Mouse (Mus musculus) CH12.LX (cell line): Measurements from ENCODE around the gene Fes. TPM values are rescaled to one million over a fixed set of nuclear protein-coding genes. Genes with fewer than 3 reads are reported as not detected.

Experiments
- DNase-seq: peaks from one replicate; pipeline ENCODE4 v3.0.0-alpha.2; 2013; ENCODE audit errors: extremely low read depth
- H3K27ac ChIP-seq: 2 replicates; pipeline ENCODE4 v1.5.1; 2012; ENCODE audit warnings: low read depth, mild to moderate bottlenecking, control low read depth, moderate library complexity; ENCODE audit not compliant: insufficient read depth
- H3K27me3 ChIP-seq: replicated peaks from 2 replicates; pipeline ENCODE3; 2012; ENCODE audit warnings: inconsistent platforms
- H3K36me3 ChIP-seq, 2 experiments: replicated peaks in 1 of 2; 2 replicates each; pipeline versions ENCODE3 to v1.6.1; 2012; ENCODE audit warnings: inconsistent platforms in 1 of 2, low read length in 1 of 2, mild to moderate bottlenecking in 1 of 2, mixed read lengths in 1 of 2, moderate library complexity in 1 of 2; ENCODE audit not compliant: control insufficient read depth in 1 of 2, insufficient read depth in 1 of 2
- H3K4me1 ChIP-seq, 2 experiments: 2 replicates each; pipeline ENCODE4 v1.6.1; 2012; ENCODE audit warnings: inconsistent platforms in 1 of 2, moderate library complexity in 1 of 2; ENCODE audit not compliant: insufficient read depth in 2 of 2, control insufficient read depth in 1 of 2
- H3K4me2 ChIP-seq: 2 replicates; pipeline ENCODE4 v1.6.1; 2012; ENCODE audit warnings: low read depth, mild to moderate bottlenecking, control low read depth; ENCODE audit not compliant: poor library complexity, insufficient read depth, severe bottlenecking
- H3K4me3 ChIP-seq, 3 experiments: fragments of 150-350 bp in 1 of 3; sonication (generic) in 1 of 3; replicated peaks in 1 of 3; 2 replicates each; pipeline versions ENCODE3 to v1.5.1; 2011 to 2012; ENCODE audit warnings: low read depth in 2 of 3, low read length in 2 of 3, mild to moderate bottlenecking in 2 of 3, moderate library complexity in 2 of 3, control low read depth in 1 of 3, improper control_type of control experiment in 1 of 3, inconsistent platforms in 1 of 3, mixed read lengths in 1 of 3; ENCODE audit not compliant: poor library complexity in 1 of 3
- H3K79me2 ChIP-seq: replicated peaks from 2 replicates; pipeline ENCODE4 v1.6.1; 2012; ENCODE audit warnings: mild to moderate bottlenecking, moderate library complexity; ENCODE audit not compliant: control insufficient read depth, poor library complexity, insufficient read depth, severe bottlenecking; ENCODE audit errors: extremely low read depth
- H3K9ac ChIP-seq: 2 replicates; pipeline ENCODE4 v1.6.1; 2012; ENCODE audit warnings: low read depth, mild to moderate bottlenecking, control low read depth, moderate library complexity; ENCODE audit not compliant: insufficient read depth
- H3K9me3 ChIP-seq: replicated peaks from 2 replicates; pipeline ENCODE3; 2012; ENCODE audit warnings: low read length, inconsistent platforms, mixed read lengths
- BHLHE40 ChIP-seq: IDR thresholded peaks from 2 replicates; pipeline ENCODE4 v1.6.1; 2011; ENCODE audit warnings: mild to moderate bottlenecking, low read depth, low read length, improper control_type of control experiment
- CHD1 ChIP-seq: IDR thresholded peaks from 2 replicates; pipeline ENCODE4 v1.6.1; 2012; ENCODE audit warnings: low read depth, low read length, improper control_type of control experiment, inconsistent platforms
- E2F4 ChIP-seq: IDR thresholded peaks from 2 replicates; pipeline ENCODE4 v1.6.1; 2011; ENCODE audit warnings: low read depth, low read length, improper control_type of control experiment; ENCODE audit not compliant: insufficient replicate concordance
- EP300 ChIP-seq: IDR thresholded peaks from 2 replicates; pipeline ENCODE4 v1.6.1; 2011; ENCODE audit warnings: low read length, improper control_type of control experiment
- KAT2A ChIP-seq: IDR thresholded peaks from 2 replicates; pipeline ENCODE4 v1.6.1; 2012; ENCODE audit warnings: low read length, improper control_type of control experiment, inconsistent platforms; ENCODE audit not compliant: insufficient replicate concordance
- MAFK ChIP-seq: IDR thresholded peaks from 2 replicates; pipeline ENCODE4 v1.6.1; 2011; ENCODE audit warnings: low read length, improper control_type of control experiment; ENCODE audit not compliant: insufficient replicate concordance
- MAX ChIP-seq: IDR thresholded peaks from 2 replicates; pipeline ENCODE4 v1.6.1; 2011; ENCODE audit warnings: low read length, improper control_type of control experiment
- MEF2A ChIP-seq: IDR thresholded peaks from 2 replicates; pipeline ENCODE4 v1.6.1; 2014; ENCODE audit warnings: low read depth, mild to moderate bottlenecking, inconsistent platforms, low read length, improper control_type of control experiment, borderline replicate concordance
- MXI1 ChIP-seq: IDR thresholded peaks from 2 replicates; pipeline ENCODE4 v1.6.1; 2011; ENCODE audit warnings: mild to moderate bottlenecking, low read depth, low read length, improper control_type of control experiment
- MYC ChIP-seq: IDR thresholded peaks from 2 replicates; pipeline ENCODE4 v1.6.1; 2011; ENCODE audit warnings: low read depth, mild to moderate bottlenecking, improper control_type of control experiment, low read length
- NELFE ChIP-seq: IDR thresholded peaks from 2 replicates; pipeline ENCODE4 v1.6.1; 2011; ENCODE audit warnings: low read depth, low read length, improper control_type of control experiment
- NRF1 ChIP-seq: IDR thresholded peaks from 2 replicates; pipeline ENCODE4 v1.6.1; 2014; ENCODE audit warnings: low read depth, mild to moderate bottlenecking, inconsistent platforms, low read length, improper control_type of control experiment, moderate library complexity
- POLR2A ChIP-seq: IDR thresholded peaks from 2 replicates; pipeline ENCODE4 v1.6.1; 2011; ENCODE audit warnings: low read depth, mild to moderate bottlenecking, improper control_type of control experiment, low read length
- POLR2AphosphoS2 ChIP-seq: IDR thresholded peaks from 2 replicates; pipeline ENCODE4 v1.6.1; 2011; ENCODE audit warnings: low read depth, low read length, improper control_type of control experiment
- RAD21 ChIP-seq: IDR thresholded peaks from 2 replicates; pipeline ENCODE4 v1.6.1; 2011; ENCODE audit warnings: low read depth, mild to moderate bottlenecking, low read length, improper control_type of control experiment, moderate library complexity
- SIN3A ChIP-seq: IDR thresholded peaks from 2 replicates; pipeline ENCODE4 v1.6.1; 2012; ENCODE audit warnings: low read length, improper control_type of control experiment, inconsistent platforms
- SMC3 ChIP-seq: IDR thresholded peaks from 2 replicates; pipeline ENCODE4 v1.6.1; 2011; ENCODE audit warnings: low read depth, low read length, improper control_type of control experiment
- TCF12 ChIP-seq: IDR thresholded peaks from 2 replicates; pipeline ENCODE4 v1.6.1; 2014; ENCODE audit warnings: low read depth, mild to moderate bottlenecking, inconsistent platforms, low read length, improper control_type of control experiment
- UBTF ChIP-seq: IDR thresholded peaks from 2 replicates; pipeline ENCODE4 v1.6.1; 2012; ENCODE audit warnings: low read depth, mild to moderate bottlenecking, inconsistent platforms, low read length, improper control_type of control experiment, moderate library complexity
- USF1 ChIP-seq: IDR thresholded peaks from 2 replicates; pipeline ENCODE4 v1.6.1; 2014; ENCODE audit warnings: low read depth, mild to moderate bottlenecking, inconsistent platforms, low read length, improper control_type of control experiment
- ZC3H11A ChIP-seq: IDR thresholded peaks from 2 replicates; pipeline ENCODE4 v1.6.1; 2012; ENCODE audit warnings: low read depth, mild to moderate bottlenecking, inconsistent platforms, low read length, improper control_type of control experiment
- dilution Hi-C: fragments of 300-500 bp; cut with MboI; formaldehyde crosslinking; loops from 2 replicates; pipeline ENCODE4 v1.14.3; 2020; ENCODE audit warnings: low sequenced_read_pairs; ENCODE audit not compliant: extremely low pct_unique_long_range_greater_than_20kb, extremely low pct_ligation_motif_present
- in situ Hi-C: fragments of 300-500 bp; cut with MboI; formaldehyde crosslinking; loops from 3 replicates; pipeline ENCODE4 v1.14.3; 2019; ENCODE audit warnings: low sequenced_read_pairs, low pct_ligation_motif_present, low pct_unique_long_range_greater_than_20kb, mixed read lengths
- polyA plus RNA-seq: library from polyadenylated mRNA; unstranded; fragments of >175 nt; gene quantifications from 2 replicates; pipeline ENCODE4 v1.2.1, GENCODE M21; 2012; ENCODE audit warnings: low read depth; ENCODE audit not compliant: insufficient read length
- total RNA-seq, 2 experiments: library from RNA; depleted of rRNA; stranded (reverse); fragments of 300-350 nt in 1 of 2; fragments of >200 nt in 1 of 2; gene quantifications; 2 replicates each; pipeline ENCODE4 v1.2.3; 2012 to 2014

The Fes gene
- total and polyA plus RNA-seq, 3 experiments = 4.3 to 11.7 (median 9.8) TPM

- H3K27ac ChIP-seq = no peak overlapping the region
- peaks cover 6% of the 10 kb centered on the region for H3K9me3 ChIP-seq
- H3K79me2 ChIP-seq = no peaks in the 10 kb centered on the region
- no peak for DNase-seq
- H3K4me2 ChIP-seq = no peak overlapping the region
- peaks cover 20 to 40% of the 10 kb centered on the region in 2 experiments for H3K36me3 ChIP-seq
- no peak for TF ChIP-seq RAD21
- no peak for TF ChIP-seq MAFK
- TF ChIP-seq MXI1 = no peak
- no peak for TF ChIP-seq ZC3H11A
- no peak for TF ChIP-seq CHD1
- no peak for TF ChIP-seq SMC3
- TF ChIP-seq E2F4 = no peak
- no peak for TF ChIP-seq EP300
- TF ChIP-seq NRF1 = no peak
- no peak for TF ChIP-seq MYC
- TF ChIP-seq MEF2A = no peak
- no peak for TF ChIP-seq POLR2A
- TF ChIP-seq TCF12 = no peak
- no peak for TF ChIP-seq SIN3A
- TF ChIP-seq UBTF = no peak
- no peak for TF ChIP-seq POLR2AphosphoS2
- TF ChIP-seq MAX = no peak
- TF ChIP-seq BHLHE40 = no peak
- no peak for TF ChIP-seq KAT2A
- no peak for TF ChIP-seq USF1
- TF ChIP-seq, all 38 proteins: peak for 0
- in situ Hi-C loops = no loop called here
- Histone ChIP-seq H3K27me3 (peaks cover 6% of the 10 kb centered on the region), H3K9ac (no peak overlapping the region), H3K4me3 (no peak overlapping the region), H3K4me1 (peaks cover 9 to 26% of the 10 kb centered on the region in 2 experiments)
- dilution Hi-C loops = no loop called here
Measured at GRCm38 (mm10) chr7:80346830-80347229, 40.9 kb downstream of the Fes start.

GRCm38 (mm10) chr7:80346173-80346572 is 41.6 kb downstream of the Fes start:
- H3K9ac ChIP-seq = no peak overlapping the region
- no peak for DNase-seq
- peaks cover 10 to 32% of the 10 kb centered on the region in 2 experiments for H3K4me1 ChIP-seq
- peaks cover 13% of the 10 kb centered on the region for H3K27me3 ChIP-seq
- peaks cover 6% of the 10 kb centered on the region for H3K9me3 ChIP-seq
- dilution Hi-C loops (no loop called here), in situ Hi-C loops (no loop called here)
- no peak overlapping the region for H3K4me2 ChIP-seq
- no peak for TF ChIP-seq NELFE
- no peak overlapping the region for H3K4me3 ChIP-seq
- no peaks in the 10 kb centered on the region for H3K79me2 ChIP-seq
- H3K36me3 ChIP-seq = peaks cover 15 to 35% of the 10 kb centered on the region in 2 experiments
- no peak overlapping the region for H3K27ac ChIP-seq
